Comparison of ENCODE assay signal across 8 mouse cellular contexts in the genomic region with DNA sequence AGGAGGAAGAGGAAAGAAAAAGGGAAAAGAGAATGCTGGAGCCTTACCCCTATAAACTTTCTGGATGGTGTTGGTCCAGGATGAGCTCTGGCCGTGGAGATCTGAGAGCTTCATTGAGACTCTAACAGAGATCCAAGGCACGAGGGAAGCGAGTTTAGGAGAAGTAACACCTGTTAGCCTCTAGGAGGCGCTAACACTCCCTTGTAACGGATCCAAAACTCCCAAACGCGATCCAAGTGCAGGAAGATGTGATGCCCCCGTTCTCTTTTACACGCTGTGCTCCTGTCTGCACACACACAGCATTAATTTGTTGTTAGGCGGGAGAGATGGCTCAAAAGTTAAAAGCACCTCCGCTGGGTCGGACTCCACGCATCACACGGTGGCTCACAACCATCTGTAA. TPM values are rescaled to one million over a fixed set of nuclear protein-coding genes. Genes with fewer than 3 reads are reported as not detected.
DNase-seq lines count a peak whose midpoint lies in the region; ATAC-seq and TF ChIP-seq lines count a peak whose summit lies in the region.

No protein-coding gene starts in this region.

- TF ChIP-seq EP300 in ES-Bruce4 (IDR thresholded peaks at IDR 0.05; ENCODE audit: insufficient read depth, low read depth, low read length): no peak

- TF ChIP-seq POLR2A in ES-Bruce4 (IDR thresholded peaks at IDR 0.05; ENCODE audit: insufficient read depth, low read length): no peak

- TF ChIP-seq CTCF in ES-Bruce4 (IDR thresholded peaks at IDR 0.05; ENCODE audit: low read depth, low read length): peak; percentile 63

- 17% methylated on average over 14 of the region's 14 CpGs for WGBS in intestine, embryonic 14.5 days
- 18% methylated on average over 14 of the region's 14 CpGs for WGBS in intestine, embryonic 16.5 days
- WGBS in embryonic facial prominence, embryonic 11.5 days: 12% methylated on average over 14 of the region's 14 CpGs
- 12% methylated on average over 14 of the region's 14 CpGs for WGBS in hindbrain, embryonic 15.5 days

- H3K4me3 ChIP-seq in intestine, embryonic 14.5 days (ENCODE audit: low read depth, low read length): no peak overlapping the region
- no peak overlapping the region for H3K4me3 ChIP-seq in intestine, embryonic 16.5 days (ENCODE audit: low read length)
- H3K4me3 ChIP-seq in ES-Bruce4 (ENCODE audit: low read depth, low read length): peak overlapping the region; percentile 49
- no peak overlapping the region for H3K4me3 ChIP-seq in embryonic facial prominence, embryonic 11.5 days (ENCODE audit: low read depth, low read length)
- no peak overlapping the region for H3K4me3 ChIP-seq in hindbrain, embryonic 15.5 days

- H3K4me1 ChIP-seq in intestine, embryonic 14.5 days (replicated peaks; ENCODE audit: control insufficient read depth, insufficient read depth, low read length): no peaks in the 10 kb centered on the region
- H3K4me1 ChIP-seq in intestine, embryonic 16.5 days (ENCODE audit: control insufficient read depth, insufficient read depth, low read length): no peaks in the 10 kb centered on the region
- H3K4me1 ChIP-seq in ES-Bruce4 (ENCODE audit: control insufficient read depth, insufficient read depth, low read length): peaks cover 2% of the 10 kb centered on the region
- no peaks in the 10 kb centered on the region for H3K4me1 ChIP-seq in embryonic facial prominence, embryonic 11.5 days (ENCODE audit: control insufficient read depth, insufficient read depth, low read length)
- H3K4me1 ChIP-seq in hindbrain, embryonic 15.5 days (replicated peaks): no peaks in the 10 kb centered on the region; the same call in 1 of the 2 replicates

- H3K9ac ChIP-seq in intestine, embryonic 14.5 days (ENCODE audit: low read length): no peak overlapping the region
- H3K9ac ChIP-seq in intestine, embryonic 16.5 days (ENCODE audit: low read depth, low read length): no peak overlapping the region
- peak overlapping the region; percentile 24; the same call in 1 of the 2 replicates for H3K9ac ChIP-seq in ES-Bruce4 (ENCODE audit: low read depth, poor library complexity, severe bottlenecking)
- H3K9ac ChIP-seq in embryonic facial prominence, embryonic 11.5 days (replicated peaks; ENCODE audit: low read length): no peak overlapping the region
- H3K9ac ChIP-seq in hindbrain, embryonic 15.5 days: no peak overlapping the region

- no peak for DNase-seq in intestine, embryonic 14.5 days (ENCODE audit: low spot score)
- peak; percentile 76 for DNase-seq in embryonic facial prominence, embryonic 11.5 days (ENCODE audit: low spot score)
- DNase-seq in mesoderm, embryonic 11.5 days (ENCODE audit: low read depth, low spot score): peak; percentile 53
- DNase-seq in spleen, adult 18-20 months: no peak
- DNase-seq in right cerebral cortex, postnatal 36 days (ENCODE audit: low spot score in 2 of 2): no peak

- no peaks in the 10 kb centered on the region for H3K27me3 ChIP-seq in intestine, embryonic 14.5 days (replicated peaks; ENCODE audit: control insufficient read depth, insufficient read depth, low read length)
- H3K27me3 ChIP-seq in intestine, embryonic 16.5 days (replicated peaks; ENCODE audit: control insufficient read depth, insufficient read depth, low read length): no peaks in the 10 kb centered on the region
- H3K27me3 ChIP-seq in ES-Bruce4 (ENCODE audit: control insufficient read depth, insufficient read depth, low read length, poor library complexity, severe bottlenecking): no peaks in the 10 kb centered on the region; the same call in 1 of the 2 replicates
- no peaks in the 10 kb centered on the region for H3K27me3 ChIP-seq in embryonic facial prominence, embryonic 11.5 days (ENCODE audit: control insufficient read depth, insufficient read depth, low read length)
- no peaks in the 10 kb centered on the region for H3K27me3 ChIP-seq in hindbrain, embryonic 15.5 days

- H3K9me3 ChIP-seq in intestine, embryonic 14.5 days (ENCODE audit: control insufficient read depth, low read length): no peaks in the 10 kb centered on the region
- no peaks in the 10 kb centered on the region for H3K9me3 ChIP-seq in intestine, embryonic 16.5 days (ENCODE audit: control insufficient read depth, low read length)
- 0 out of 2 replicates have a peak, but pooled peaks cover 6% of the 10 kb centered on the region for H3K9me3 ChIP-seq in ES-Bruce4 (replicated peaks; ENCODE audit: control insufficient read depth, insufficient read depth, low read length, poor library complexity, severe bottlenecking)
- H3K9me3 ChIP-seq in embryonic facial prominence, embryonic 11.5 days (replicated peaks; ENCODE audit: control insufficient read depth, low read length): no peaks in the 10 kb centered on the region
- no peaks in the 10 kb centered on the region for H3K9me3 ChIP-seq in hindbrain, embryonic 15.5 days

- H3K27ac ChIP-seq in intestine, embryonic 14.5 days (ENCODE audit: low read depth): no peak overlapping the region
- H3K27ac ChIP-seq in intestine, embryonic 16.5 days (ENCODE audit: low read length): no peak overlapping the region
- H3K27ac ChIP-seq in ES-Bruce4 (ENCODE audit: insufficient read depth, low read length): no peak overlapping the region
- no peak overlapping the region for H3K27ac ChIP-seq in embryonic facial prominence, embryonic 11.5 days (replicated peaks; ENCODE audit: low read depth, low read length)
- no peak overlapping the region for H3K27ac ChIP-seq in hindbrain, embryonic 15.5 days (replicated peaks)

- 0 out of 2 replicates have a peak overlapping the region, but pooled peaks have one; percentile 15 for H3K4me2 ChIP-seq in intestine, embryonic 14.5 days (ENCODE audit: low read length)
- H3K4me2 ChIP-seq in intestine, embryonic 16.5 days (ENCODE audit: low read depth, low read length): no peak overlapping the region
- H3K4me2 ChIP-seq in embryonic facial prominence, embryonic 11.5 days (ENCODE audit: low read depth, low read length): peak overlapping the region; percentile 13; the same call in 1 of the 2 replicates
- H3K4me2 ChIP-seq in hindbrain, embryonic 15.5 days: peak overlapping the region; percentile 20; the same call in 1 of the 2 replicates

- ATAC-seq in intestine, embryonic 14.5 days (replicated peaks; ENCODE audit: low FRiP score, low TSS enrichment, low read depth): no peak
- no peak for ATAC-seq in intestine, embryonic 16.5 days
- no peak for ATAC-seq in embryonic facial prominence, embryonic 11.5 days (replicated peaks; ENCODE audit: insufficient number of reproducible peaks, low FRiP score, low TSS enrichment, low read depth)
- no peak for ATAC-seq in hindbrain, embryonic 15.5 days (ENCODE audit: low FRiP score, low read depth)

- H3K36me3 ChIP-seq in intestine, embryonic 14.5 days (ENCODE audit: control insufficient read depth, insufficient read depth, low read length): no peaks in the 10 kb centered on the region
- no peaks in the 10 kb centered on the region for H3K36me3 ChIP-seq in intestine, embryonic 16.5 days (ENCODE audit: control insufficient read depth, insufficient read depth, low read length)
- H3K36me3 ChIP-seq in ES-Bruce4 (ENCODE audit: control insufficient read depth, insufficient read depth, low read length, poor library complexity, severe bottlenecking): no peaks in the 10 kb centered on the region
- H3K36me3 ChIP-seq in embryonic facial prominence, embryonic 11.5 days (replicated peaks; ENCODE audit: control insufficient read depth, insufficient read depth, low read depth, low read length): no peaks in the 10 kb centered on the region
- no peaks in the 10 kb centered on the region for H3K36me3 ChIP-seq in hindbrain, embryonic 15.5 days

RNA-seq across cellular contexts. Expression of a gene that starts 46.3 kb away (rescaled TPM):
- 28.1 and 29.5 TPM in 2 replicates for polyA plus RNA-seq in intestine, embryonic 14.5 days (2014; fragmentation: Nextera tagmentation; extraction: Ambion mirVana)
- polyA plus RNA-seq in intestine, embryonic 16.5 days (2015; fragmentation: Nextera tagmentation; extraction: Ambion mirVana): 26.5 and 28.3 TPM in 2 replicates
- 3.2 and 3.8 TPM in 2 replicates for polyA plus RNA-seq in ES-Bruce4 (2011; ENCODE audit: insufficient read depth, insufficient read length, low read depth, missing spikeins)
- polyA plus RNA-seq in embryonic facial prominence, embryonic 11.5 days (2014; fragmentation: Nextera tagmentation; extraction: Ambion mirVana): 22.9 and 24.9 TPM in 2 replicates
- 9.3 and 9.9 TPM in 2 replicates for polyA plus RNA-seq in hindbrain, embryonic 15.5 days (2015; fragmentation: Nextera tagmentation; extraction: Ambion mirVana)

RNA-seq across cellular contexts. Expression of a gene that starts 57.3 kb away (rescaled TPM):
- polyA plus RNA-seq in intestine, embryonic 14.5 days (2014; fragmentation: Nextera tagmentation; extraction: Ambion mirVana): 123 and 127 TPM in 2 replicates
- 127 and 136 TPM in 2 replicates for polyA plus RNA-seq in intestine, embryonic 16.5 days (2015; fragmentation: Nextera tagmentation; extraction: Ambion mirVana)
- 75.9 and 80.6 TPM in 2 replicates for polyA plus RNA-seq in ES-Bruce4 (2011; ENCODE audit: insufficient read depth, insufficient read length, low read depth, missing spikeins)
- 120 and 126 TPM in 2 replicates for polyA plus RNA-seq in embryonic facial prominence, embryonic 11.5 days (2014; fragmentation: Nextera tagmentation; extraction: Ambion mirVana)
- polyA plus RNA-seq in hindbrain, embryonic 15.5 days (2015; fragmentation: Nextera tagmentation; extraction: Ambion mirVana): 107 and 112 TPM in 2 replicates

RNA-seq across cellular contexts. Expression of a gene that starts 58.4 kb away (rescaled TPM):
- 733 and 792 TPM in 2 replicates for polyA plus RNA-seq in intestine, embryonic 14.5 days (2014; fragmentation: Nextera tagmentation; extraction: Ambion mirVana)
- 455 and 503 TPM in 2 replicates for polyA plus RNA-seq in intestine, embryonic 16.5 days (2015; fragmentation: Nextera tagmentation; extraction: Ambion mirVana)
- polyA plus RNA-seq in ES-Bruce4 (2011; ENCODE audit: insufficient read depth, insufficient read length, low read depth, missing spikeins): 77.5 and 85.8 TPM in 2 replicates
- polyA plus RNA-seq in embryonic facial prominence, embryonic 11.5 days (2014; fragmentation: Nextera tagmentation; extraction: Ambion mirVana): 582 and 608 TPM in 2 replicates
- polyA plus RNA-seq in hindbrain, embryonic 15.5 days (2015; fragmentation: Nextera tagmentation; extraction: Ambion mirVana): 312 and 347 TPM in 2 replicates

Comparison
In these comparisons a context has a peak if more than half of its experiments do, and no peak if none do; other contexts are left out.
1. DNase-seq: peak in embryonic facial prominence, embryonic 11.5 days (single experiment) and mesoderm, embryonic 11.5 days (single experiment); none in intestine, embryonic 14.5 days (single experiment), spleen, adult 18-20 months (0 of 2) and right cerebral cortex, postnatal 36 days (0 of 2).